Mouse (Mus musculus) forelimb bud, embryonic 11.5 days (tissue): ENCODE measurements around the gene Spin1.
"Not testable (repeated sequence)": the region's sequence is repeated elsewhere in the genome, so short reads cannot be mapped to it uniquely, and the experiment has no call there.

ENCODE experiments used
- DNase-seq: peaks from one replicate; pipeline ENCODE4 v3.0.0-alpha.2; 2012; ENCODE audit warnings: low read depth, low spot score

The Spin1 gene

DNA sequence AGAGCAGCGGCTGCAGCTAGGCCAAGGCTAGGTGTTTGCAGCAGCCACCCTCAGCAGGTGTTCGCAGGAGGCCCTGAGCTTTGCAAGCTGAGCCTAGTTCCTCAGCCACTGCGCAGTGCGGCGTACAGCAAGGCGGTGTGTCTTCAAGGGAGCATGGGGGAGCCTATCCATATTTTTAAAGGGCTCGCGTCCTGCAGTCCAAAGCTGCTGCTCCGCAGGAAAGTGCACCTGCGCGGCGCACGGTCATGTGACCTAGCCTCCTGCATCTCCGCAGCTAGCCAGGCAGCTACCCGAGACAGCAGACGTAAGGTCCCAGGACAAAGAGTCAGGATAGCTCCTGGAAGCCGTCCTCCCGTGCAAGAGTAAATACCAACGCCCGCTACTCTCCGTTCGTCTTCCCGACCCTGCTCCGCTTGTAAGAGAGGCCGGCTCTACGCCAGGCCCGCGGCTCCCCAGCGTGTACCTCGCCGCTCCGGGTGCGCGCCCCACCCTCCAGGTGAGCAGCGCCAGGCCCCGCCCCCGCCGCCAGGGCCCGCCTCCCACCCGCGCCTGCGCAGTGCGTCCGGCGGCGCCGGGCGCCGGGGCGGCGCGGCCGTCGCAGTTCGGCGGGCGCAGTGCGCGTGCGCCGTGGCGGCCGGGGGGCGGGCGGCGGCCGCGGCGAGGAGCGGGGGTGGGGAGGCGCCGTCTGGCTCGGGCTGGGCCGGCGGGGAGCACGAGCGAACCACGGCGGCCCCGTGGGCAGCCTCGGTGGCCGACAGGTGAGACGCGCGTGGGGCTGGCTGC lies at the start of gene Spin1:
Gene Spin1 (plus strand): TSS at position 648 of the 783 bp plus-strand sequence.
- DNase-seq = peak; percentile 63

DNA sequence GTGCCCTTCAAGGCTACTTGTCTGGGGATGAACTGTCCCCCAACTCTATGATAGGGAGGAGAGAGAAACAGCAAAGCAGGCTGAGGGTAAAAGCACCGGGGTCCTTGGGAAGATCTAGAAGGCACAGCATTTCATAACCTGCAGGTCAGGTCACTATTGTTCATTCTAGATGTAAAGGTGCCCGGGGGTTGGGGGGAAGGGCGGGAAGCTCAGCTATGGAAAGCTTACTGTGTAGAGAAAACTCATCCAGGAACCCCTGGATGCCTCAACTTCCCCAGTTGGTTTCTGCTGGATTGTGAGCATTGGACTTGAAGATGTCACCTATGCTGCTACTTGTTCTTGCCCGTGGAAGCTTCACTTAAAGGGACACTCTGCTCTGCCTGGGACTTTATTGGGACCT lies 49.7 kb upstream of the Spin1 start:
- DNase-seq = no peak

DNA sequence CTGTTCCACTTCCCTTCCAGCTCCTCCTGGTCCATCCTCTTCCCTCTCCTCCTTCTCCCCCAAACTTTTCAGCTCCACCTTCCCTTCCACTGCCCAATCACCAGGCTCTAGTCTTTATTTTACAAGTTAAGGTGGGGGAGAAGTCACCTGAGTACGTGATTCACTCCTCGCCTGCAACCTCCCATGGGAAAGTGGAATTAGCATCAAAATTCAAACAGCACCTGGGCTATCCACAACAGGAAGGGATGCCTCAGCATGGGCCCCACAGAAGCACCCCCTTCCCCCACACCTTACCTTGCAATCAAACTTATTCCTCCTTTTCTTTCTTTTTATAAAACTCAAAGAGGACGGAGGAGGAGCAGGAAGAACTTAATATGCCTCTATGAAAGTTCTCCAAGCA lies 48.3 kb upstream of the Spin1 start:
- no peak for DNase-seq

DNA sequence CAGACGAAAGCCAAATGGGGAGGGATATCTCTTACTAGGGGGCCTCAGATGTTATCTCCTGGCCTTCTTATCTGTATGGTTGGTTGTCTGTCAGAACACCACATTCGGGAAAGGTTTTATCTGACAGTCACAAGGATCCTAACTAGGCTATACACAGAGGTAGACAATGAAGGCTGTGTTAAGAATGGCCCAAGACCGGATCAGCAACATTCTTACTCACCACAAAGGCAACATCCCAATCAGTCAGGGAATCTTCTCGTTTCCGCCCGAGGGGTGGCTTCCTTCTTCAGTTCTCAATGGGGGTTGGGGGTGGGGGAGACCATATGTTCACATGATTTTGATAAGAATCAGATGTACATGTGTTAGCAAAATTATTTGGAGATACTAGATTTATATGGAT lies 37.7 kb upstream of the Spin1 start:
- peak; percentile 9 for DNase-seq

DNA sequence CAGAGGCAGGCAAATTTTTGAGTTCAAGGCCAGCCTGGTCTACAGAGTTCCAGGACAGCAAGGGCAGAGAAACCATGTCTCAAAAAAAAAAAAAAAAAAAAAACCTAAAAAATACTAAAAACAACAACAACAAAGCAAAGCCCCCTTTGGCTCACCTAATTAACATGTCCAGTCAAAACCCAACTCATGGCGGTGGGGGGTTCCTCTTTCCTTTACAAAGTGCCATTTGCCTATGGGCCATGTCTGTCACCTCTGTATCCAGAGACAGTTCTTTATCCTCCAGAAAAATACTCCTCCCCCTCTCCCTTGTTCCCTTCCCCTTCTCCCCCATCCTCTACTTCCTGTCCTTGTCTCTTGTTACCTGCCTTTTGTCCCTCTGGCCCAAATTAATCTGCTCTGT lies 37.0 kb upstream of the Spin1 start:
- no peak for DNase-seq

DNA sequence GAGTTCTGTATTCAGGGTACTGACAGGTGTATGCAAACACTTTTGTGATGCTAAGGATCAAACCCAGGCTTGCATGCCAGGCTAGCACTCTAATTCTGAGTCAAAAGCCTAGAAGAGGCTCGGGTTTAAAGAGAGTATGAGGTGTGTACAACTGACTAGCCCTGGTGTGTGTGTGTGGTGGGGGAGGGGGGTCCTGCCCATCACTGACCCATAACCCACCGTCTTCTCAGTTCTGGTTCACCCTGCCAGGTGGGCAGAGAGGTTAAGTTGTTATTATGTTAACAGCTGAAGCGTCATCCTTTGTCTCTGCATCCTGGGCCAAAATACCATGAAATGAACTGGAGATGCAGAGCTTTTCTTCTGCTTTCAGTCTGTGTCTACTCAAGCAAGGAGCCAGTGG lies 36.3 kb upstream of the Spin1 start:
- DNase-seq = no peak

DNA sequence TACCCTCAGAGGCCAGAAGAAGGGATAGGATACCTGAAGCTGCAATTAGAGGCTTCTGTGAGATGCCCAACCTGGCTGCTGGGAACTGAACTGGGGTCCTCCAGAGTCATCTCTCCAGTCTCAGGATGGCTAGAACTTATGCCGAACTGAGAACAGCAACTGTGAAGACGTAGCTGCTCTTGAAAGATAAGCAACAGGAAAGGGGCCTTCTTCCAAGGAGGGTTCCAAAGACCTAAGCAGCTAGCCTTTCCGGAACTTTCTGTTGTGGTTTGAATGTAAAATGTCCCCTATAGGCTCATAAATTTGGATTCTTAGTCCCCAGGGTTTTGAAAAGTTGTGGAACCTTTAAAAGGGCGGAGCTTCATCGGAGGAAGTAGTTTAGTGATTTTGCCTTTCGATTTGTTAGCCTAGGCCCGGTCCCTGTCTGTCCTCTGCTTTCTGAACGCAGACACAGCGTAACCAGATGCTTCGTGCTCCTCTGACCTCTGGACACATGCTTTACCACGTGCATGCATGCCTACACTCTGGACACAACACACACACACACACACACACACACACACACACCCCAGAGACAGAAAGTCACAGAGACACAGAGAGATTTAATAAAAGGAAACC lies 29.5 kb upstream of the Spin1 start:
- no peak for DNase-seq

DNA sequence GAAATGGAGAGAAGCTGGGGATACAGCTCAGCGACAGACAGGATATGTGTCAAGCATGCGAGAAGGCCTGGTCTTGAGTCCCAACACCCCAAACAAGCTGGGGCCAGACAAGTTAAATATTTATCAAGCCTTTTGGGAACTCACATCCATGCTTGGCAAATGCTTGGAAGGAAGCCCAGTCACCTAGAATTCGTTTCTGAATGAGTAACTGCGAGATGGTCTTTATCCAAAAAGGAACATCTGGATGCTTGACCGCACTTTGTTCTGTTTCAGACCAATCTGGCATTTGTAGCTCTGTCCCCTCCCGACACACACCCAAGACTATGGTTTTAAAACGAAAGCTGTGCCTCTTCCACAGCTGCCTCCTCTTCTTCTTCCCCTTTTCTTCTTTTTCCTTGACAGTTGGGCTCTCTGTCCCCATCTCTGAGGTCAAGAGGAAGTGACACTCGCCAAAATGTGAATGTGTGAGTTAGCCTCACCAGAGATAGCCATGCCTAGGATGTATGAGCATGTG lies 28.9 kb upstream of the Spin1 start:
- DNase-seq = no peak

DNA sequence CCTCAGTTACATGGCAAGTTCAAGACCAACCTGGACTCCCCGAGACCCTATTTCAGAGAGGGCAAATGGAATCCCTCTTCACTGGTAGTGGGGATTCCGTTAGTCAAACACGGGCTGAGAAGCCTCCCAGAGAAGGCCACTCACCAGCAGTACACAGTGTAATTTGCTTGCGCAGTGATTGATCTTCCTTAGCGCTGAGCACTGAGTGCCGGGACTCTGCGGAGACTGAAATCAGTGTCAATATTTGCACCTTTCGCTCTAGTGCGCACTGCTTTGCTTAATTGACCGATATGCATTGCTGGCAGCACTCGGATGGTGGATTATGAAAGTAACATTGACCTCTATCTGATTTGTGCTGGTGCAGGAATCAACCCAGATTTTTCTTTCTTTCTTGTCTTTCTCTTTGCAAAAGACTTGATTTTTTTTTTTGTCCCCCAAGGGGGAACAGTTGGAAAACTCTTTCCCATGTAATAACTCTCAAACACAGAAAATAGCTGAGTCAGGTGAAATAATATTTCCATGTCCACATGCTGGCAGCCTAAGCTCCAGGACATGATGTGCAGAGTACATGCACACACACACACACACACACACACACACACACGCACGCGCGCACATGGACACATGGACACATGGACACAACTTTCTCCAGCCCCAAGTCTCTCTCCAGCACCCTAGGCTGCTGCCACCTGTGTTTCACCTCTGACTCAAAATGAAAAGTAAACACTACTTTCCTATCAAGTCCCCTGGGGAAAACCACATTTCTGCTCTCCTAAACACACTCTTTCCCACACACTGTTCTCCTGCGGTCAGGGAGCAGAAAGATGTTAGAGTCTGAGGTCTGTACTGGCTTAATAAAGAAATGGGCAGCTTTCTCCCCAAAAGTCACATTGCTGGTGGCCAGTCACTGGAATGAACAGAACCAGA lies 27.5 kb upstream of the Spin1 start:
- DNase-seq = no peak

DNA sequence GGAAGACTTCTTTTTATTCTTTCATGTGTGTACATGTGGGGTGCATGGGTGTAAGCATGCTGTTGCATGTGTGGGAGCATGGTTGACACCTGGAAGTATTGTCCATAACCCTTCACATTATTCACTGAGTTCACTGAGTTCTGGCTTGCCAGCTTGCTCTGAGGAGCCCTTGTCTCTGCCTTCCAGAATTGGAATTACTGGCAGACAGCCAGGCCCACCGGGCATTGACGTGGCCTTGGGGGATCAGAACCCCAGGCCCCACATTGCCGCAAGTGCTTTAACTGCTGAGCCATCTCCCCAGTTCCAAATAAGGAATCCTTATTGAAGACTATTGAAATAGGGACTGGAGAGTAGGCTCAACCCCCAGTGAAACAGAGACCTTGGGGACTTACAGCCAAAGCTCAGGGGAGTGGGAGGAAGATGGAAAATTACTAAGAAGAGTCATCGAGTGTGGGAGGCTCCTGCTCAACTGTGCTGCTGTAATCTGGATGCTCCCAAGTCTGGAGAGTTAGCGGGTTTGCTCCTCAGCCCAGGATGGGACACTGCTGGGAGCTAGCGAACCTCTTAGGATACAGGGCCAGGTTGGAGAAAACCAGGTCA lies 26.5 kb upstream of the Spin1 start:
- DNase-seq = no peak

DNA sequence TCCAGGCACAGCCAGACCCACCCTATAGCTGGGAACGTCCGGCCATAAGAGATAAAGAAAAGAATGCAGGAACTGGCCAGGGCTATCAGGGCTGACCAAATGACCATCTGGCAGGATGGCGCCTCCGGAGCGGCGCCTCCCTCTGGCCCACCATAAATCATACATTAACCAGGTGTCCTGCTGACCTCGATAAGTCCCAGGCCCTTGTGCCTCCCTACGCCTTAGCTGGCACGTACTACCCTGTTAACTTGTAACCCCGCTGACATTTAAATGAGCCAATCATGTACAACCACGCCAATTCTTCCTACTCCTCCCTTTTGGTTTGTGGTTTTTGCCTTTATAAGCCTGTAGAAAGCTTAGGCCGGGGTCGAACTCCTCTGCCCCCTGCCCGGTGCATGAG lies 24.5 kb upstream of the Spin1 start:
- not testable (repeated sequence) for DNase-seq

DNA sequence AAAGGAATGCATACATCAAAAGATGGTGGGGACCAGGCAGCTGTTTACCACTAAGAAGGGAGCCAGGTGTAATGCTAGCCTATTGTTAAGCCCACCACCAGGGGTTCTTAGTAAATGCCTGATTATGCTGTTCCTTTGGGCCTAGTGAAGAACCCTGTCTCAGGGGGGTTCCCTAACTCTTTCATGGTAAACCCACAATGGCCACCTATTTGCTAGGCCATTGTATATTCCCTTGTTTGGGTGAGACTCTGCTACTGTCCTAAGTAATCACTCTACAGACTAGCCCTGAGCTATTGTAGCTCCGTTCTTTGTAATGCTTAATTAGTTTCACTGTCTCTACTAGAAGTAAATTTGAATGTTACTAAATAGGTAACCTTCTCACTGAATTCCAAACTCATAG lies 22.1 kb upstream of the Spin1 start:
- not testable (repeated sequence) for DNase-seq

DNA sequence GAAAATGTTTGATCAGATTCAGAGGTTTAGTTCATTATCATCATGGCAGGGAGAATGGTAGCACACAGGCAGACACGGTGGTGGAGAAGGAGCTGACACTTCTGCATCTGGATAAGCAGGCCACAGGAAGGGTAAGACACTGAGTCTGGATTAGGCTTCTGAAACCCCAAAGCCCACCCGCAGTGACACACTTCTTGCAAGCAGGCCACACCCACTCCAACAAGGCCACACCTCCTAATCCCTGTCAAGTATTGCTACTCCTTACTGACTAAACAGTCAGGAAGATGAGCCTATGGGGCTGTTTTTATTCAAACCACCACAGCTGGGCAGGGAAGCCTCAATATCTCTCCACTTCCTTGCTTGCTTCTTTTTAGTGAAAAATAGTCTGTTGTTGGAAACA lies 19.9 kb upstream of the Spin1 start:
- DNase-seq = no peak

DNA sequence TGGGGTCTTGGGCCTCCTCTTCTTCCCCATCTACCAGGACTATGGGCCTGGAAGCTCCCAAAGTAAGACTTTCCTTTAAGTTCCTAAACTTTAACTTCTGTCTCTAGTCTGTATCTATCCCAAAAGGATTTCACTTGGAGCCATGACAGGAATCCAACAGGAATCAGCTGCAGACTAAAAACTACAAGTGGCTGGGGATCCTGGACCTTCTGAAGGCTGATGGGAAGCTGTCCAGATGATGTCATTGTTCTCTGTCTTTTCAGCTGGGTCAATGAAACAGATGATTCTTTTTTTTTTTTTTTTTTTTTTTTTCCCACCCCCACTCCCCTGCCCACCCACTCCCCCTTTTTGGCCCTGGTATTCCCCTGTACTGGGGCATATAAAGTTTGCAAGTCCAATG lies 16.4 kb upstream of the Spin1 start:
- DNase-seq = no peak

DNA sequence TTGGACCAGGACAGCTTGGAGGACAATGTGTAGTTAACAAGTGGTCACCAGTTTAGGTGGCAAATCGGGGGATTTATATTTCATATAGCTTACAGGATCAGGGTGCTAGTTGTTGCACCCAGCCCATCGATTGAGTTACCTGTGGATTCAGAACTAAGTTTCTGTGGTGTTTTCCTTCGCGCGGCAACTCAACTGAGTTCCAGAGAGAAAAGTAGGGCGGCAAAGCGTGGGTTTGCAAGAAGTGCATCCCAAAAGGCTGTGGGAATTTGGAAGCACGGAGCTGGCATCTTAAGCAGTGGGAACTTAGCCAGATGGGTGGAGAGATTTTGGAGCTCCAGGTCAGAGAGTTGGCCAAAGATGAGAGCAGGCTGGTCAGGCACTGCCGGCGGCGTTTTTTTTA lies 14.7 kb upstream of the Spin1 start:
- no peak for DNase-seq

DNA sequence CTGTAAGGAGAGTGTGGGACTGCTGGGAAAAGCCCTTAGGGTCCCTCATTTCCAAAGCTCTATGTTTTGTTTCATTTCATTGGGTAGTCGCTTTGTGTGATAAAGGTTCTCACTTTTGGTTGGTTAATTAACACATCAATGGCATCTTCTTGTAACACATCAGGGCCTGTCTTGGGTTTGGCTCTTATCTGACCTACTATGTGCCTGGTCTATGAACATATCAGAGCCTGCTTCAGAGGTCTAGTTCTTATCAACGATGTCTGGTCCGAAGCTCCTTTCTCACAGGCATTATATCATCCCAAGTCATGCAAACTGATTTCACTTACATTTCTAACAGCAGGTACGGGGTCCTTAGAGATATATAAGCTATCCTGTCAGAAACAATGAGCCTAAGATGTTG lies 13.4 kb upstream of the Spin1 start:
- DNase-seq = no peak

DNA sequence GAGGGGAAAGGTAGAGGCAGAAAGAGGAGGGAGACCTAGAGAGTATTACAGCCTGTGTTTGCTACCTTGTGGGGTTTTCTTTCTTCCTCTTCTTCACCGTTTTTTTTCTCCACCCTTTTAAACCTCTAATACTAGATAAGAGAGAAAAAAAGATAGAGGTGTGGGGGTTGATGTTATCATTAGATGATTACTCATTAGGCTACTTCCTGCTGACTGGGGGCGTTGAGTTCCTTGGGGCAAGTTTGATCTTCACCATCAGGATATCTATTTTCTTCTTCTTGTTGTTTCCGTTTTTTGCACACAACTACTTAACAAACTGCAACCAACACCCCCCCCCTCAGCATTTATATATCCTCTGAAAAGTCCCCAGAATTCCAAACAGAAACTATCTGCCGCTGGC lies 12.5 kb upstream of the Spin1 start:
- no peak for DNase-seq

DNA sequence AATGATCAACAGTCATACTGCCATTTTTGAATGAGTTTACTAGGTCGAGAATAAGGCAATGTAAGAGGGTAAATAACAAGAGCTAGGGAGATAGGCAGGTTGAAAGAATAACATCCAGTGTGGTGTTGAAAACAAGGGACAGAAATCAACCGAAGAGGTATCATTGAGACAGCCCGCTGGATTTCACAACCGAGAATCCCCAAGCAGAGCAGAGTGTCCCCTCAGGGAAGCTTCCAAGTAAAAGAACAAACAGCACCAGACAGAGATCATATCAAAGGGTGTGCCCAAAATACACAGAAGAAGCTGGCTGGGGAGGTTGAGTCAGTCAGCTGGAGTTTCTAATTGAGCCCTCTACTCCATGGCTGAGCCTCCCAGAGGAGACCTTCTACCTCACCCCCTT lies 11.6 kb upstream of the Spin1 start:
- no peak for DNase-seq

DNA sequence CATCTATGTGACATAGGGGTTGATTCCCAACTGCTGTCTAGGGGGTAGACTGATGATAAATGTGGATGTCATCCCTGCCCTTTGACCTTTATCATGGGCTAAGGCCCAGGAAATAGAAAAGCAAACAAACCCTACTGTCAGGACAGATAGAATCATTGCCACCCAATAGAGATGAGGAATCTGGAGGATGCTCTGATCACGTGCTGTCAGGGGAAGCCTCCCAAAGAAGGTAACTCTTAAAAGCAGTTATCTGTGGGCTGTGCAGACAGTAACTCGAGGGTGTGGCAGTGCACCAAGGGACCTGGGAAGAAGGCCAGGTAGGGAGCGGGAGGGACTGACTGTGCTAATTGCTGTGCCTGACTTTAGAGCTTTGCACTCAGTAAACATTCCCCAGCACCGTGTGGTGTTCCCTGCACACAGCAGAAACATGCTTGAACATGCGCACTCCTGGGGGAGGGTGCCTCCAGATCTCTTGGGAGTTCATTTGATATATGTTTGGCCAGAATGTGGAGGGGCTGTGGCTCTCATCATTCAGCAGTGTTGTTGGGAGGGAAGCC lies 10.5 kb upstream of the Spin1 start:
- DNase-seq = no peak

DNA sequence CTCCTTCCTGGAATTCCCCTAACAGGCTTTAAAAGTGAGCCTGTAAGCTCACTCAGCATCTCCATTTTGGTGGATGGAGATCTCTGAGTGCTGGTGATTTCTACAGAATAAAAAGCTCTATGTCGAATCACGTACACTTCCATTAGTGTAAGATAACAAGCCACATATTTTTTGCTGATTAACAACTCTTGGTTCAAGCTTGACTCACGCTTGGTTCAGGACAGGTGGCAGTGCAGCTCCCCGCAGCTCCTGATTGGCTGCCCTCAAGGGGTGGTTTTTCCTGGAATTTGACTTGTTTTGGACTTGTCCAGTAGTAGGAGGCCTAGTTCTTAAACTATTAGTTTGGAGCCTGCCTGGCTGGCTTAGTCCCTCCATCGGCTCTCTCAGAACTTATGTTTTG lies 7.2 kb upstream of the Spin1 start:
- no peak for DNase-seq
